ENCODE assay signal across 9 mouse cellular contexts in the genomic region with DNA sequence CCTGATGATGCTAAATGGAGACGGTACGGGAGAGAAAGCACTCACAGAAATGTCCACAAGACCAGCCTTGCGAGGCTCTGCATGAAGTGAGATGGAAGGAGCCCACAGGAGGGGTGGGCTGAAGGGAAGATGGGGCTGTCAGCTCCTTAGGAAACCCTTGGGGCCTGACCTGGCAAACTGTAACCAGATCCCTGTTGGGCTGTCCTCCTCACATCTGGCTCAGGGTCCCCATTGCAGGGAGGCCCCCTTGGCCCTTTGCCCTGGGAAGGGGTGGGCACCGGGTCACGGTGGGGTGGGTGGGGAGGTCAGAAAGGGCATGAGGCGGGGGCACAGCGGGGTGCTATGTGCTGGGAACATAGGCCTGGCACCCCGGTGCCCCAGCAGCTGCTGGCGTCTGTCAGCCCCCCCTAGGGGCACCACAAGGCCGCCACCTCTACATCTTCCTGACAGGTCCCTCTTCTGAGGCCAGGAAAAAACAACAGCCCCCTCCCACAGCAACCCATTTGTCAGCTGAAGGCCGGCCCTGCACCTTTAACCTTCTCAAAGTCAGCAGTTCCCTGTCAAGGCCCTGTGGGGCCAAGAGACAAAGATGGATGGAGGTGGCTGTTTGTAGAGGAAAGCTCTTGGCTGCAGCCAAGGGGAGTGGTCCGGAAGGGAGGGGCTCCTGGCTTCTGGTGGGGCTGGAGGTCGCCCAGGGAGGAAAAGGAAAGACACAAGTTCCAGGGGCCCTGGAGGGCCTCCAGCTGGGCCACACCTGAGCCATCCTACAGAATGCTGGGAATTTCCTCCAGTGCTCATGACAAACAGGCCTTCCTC. TPM values are rescaled to one million over a fixed set of nuclear protein-coding genes. Genes with fewer than 3 reads are reported as not detected.
DNase-seq lines count a peak whose midpoint lies in the region; ATAC-seq and TF ChIP-seq lines count a peak whose summit lies in the region.
"Had no signal": no experiment of that assay in that cellular context is flagged by ENCODE, and none has a peak within 500 bp of the region (broad histone marks: within the 10 kb centered on the region; RNA-seq: fewer than 3 reads in every experiment).

No protein-coding gene starts in this region.

- TF ChIP-seq POLR2A in kidney, adult 2 months (IDR thresholded peaks at IDR 0.05; ENCODE audit: low read depth, low read length): no peak

- DNase-seq in ZHBTc4 (ENCODE audit: low read depth, low spot score): peak; percentile 94
- peak; percentile 83 for DNase-seq in embryo, embryonic 10.5 days (ENCODE audit: low spot score)
- DNase-seq in kidney, adult 2 months: peak; percentile 91
- DNase-seq in lung, postnatal 25 days (ENCODE audit: low spot score): peak; percentile 50
- DNase-seq in testis, postnatal 14 days (ENCODE audit: low spot score): no peak
- DNase-seq in cerebellum, postnatal 36 days: no peak

- WGBS in kidney, adult 2 months: 35% methylated on average over 13 of the region's 13 CpGs

- no peaks in the 10 kb centered on the region for H3K36me3 ChIP-seq in kidney, adult 2 months (ENCODE audit: control insufficient read depth, insufficient read depth, low read length)
- H3K36me3 ChIP-seq: embryonic facial prominence, embryonic 15.5 days had no signal

- no peaks in the 10 kb centered on the region for H3K27me3 ChIP-seq in kidney, adult 2 months (replicated peaks; ENCODE audit: control insufficient read depth, insufficient read depth, low read length)

- H3K4me1 ChIP-seq in kidney, adult 2 months (ENCODE audit: control insufficient read depth, insufficient read depth, low read length): no peaks in the 10 kb centered on the region

- no peak overlapping the region for H3K4me3 ChIP-seq in kidney, adult 2 months (ENCODE audit: insufficient read depth, low read depth, low read length)
- H3K4me3 ChIP-seq: embryonic facial prominence, embryonic 15.5 days had no signal

- no peak overlapping the region for H3K27ac ChIP-seq in kidney, adult 2 months (ENCODE audit: insufficient read depth, low read depth, low read length)
- H3K27ac ChIP-seq: embryonic facial prominence, embryonic 15.5 days; macrophage had no signal

- no peak for TF ChIP-seq CTCF in kidney, adult 2 months (conservative IDR thresholded peaks at IDR 0.05; ENCODE audit: insufficient read depth, insufficient read length, low read depth, low read length)

- no peak for ATAC-seq in CD4-positive, CD25-positive, alpha-beta regulatory T cell, adult 4 months

RNA-seq across cellular contexts. Expression of a gene that starts 2.6 kb away (rescaled TPM):
- polyA plus RNA-seq in kidney, adult 2 months (2012; rRNA removed): 3.5 and 4.8 TPM in 2 replicates
- polyA plus RNA-seq in CD4-positive, CD25-positive, alpha-beta regulatory T cell, adult 4 months (2017; shearing (Covaris generic)): not detected
- polyA plus RNA-seq: macrophage had no signal

Comparison
In these comparisons a context has a peak if more than half of its experiments do, and no peak if none do; other contexts are left out.
1. DNase-seq: peak in ZHBTc4 (single experiment), embryo, embryonic 10.5 days (single experiment), kidney, adult 2 months (single experiment) and lung, postnatal 25 days (single experiment); none in testis, postnatal 14 days (single experiment) and cerebellum, postnatal 36 days (0 of 2).